Mouse (Mus musculus): Measurements from ENCODE around the gene Wfdc8.
"Not testable (repeated sequence)": the region's sequence is repeated elsewhere in the genome, so short reads cannot be mapped to it uniquely, and the experiment has no call there.

GRCm38 (mm10) chr2:164613471-164613870, at the start of gene Wfdc8, which contains the start of gene Wfdc6b:
- TF ChIP-seq CTCF (IDR thresholded peaks at IDR 0.05; ENCODE audit: low read depth, low read length); TAL1 (conservative IDR thresholded peaks at IDR 0.05; ENCODE audit: low read depth, low read length); GATA1 (IDR thresholded peaks at IDR 0.05; ENCODE audit: borderline replicate concordance, low read length); POLR2AphosphoS5 (IDR thresholded peaks at IDR 0.05; ENCODE audit: insufficient replicate concordance, low read depth, low read length): not testable (repeated sequence)

Data from G1E (cell line).